Mouse (Mus musculus): ENCODE measurements around the gene Syk. TPM values are rescaled to one million over a fixed set of nuclear protein-coding genes. Genes with fewer than 3 reads are reported as not detected.

The Syk gene
- polyA plus RNA-seq, 1 experiment from 2014 or later: 1.8 TPM

Other genes with a start within 250 kb of the Syk start
- 5.2 and 5.7 TPM in 2 replicates for gene Diras2, start 51.9 kb upstream of the Syk start, polyA plus RNA-seq (2015; fragmentation: Nextera tagmentation; extraction: Ambion mirVana)